9 mouse cellular contexts compared by ENCODE assay signal in genomic region chr9:119063036-119063644, GRCm38 (mm10). TPM values are rescaled to one million over a fixed set of nuclear protein-coding genes. Genes with fewer than 3 reads are reported as not detected.
DNase-seq lines count a peak whose midpoint lies in the region; ATAC-seq and TF ChIP-seq lines count a peak whose summit lies in the region.
"Had no signal": no experiment of that assay in that cellular context is flagged by ENCODE, and none has a peak within 500 bp of the region (broad histone marks: within the 10 kb centered on the region; RNA-seq: fewer than 3 reads in every experiment).

No protein-coding gene starts in this region.

- no peak for TF ChIP-seq POLR2A in testis, adult 2 months (IDR thresholded peaks at IDR 0.05; ENCODE audit: control insufficient read depth, low read depth, low read length)

- no peak for TF ChIP-seq CTCF in testis, adult 2 months (IDR thresholded peaks at IDR 0.05; ENCODE audit: control insufficient read depth, insufficient read depth, insufficient replicate concordance, low read depth, low read length)

- no peak overlapping the region for H3K9ac ChIP-seq in embryonic facial prominence, embryonic 14.5 days (ENCODE audit: low read depth, low read length)
- H3K9ac ChIP-seq in liver, embryonic 11.5 days (ENCODE audit: low read depth, low read length): no peak overlapping the region
- H3K9ac ChIP-seq: hindbrain, embryonic 13.5 days had no signal

- no peaks in the 10 kb centered on the region for H3K9me3 ChIP-seq in embryonic facial prominence, embryonic 14.5 days (ENCODE audit: control insufficient read depth, low read length)
- no peaks in the 10 kb centered on the region for H3K9me3 ChIP-seq in liver, embryonic 11.5 days (ENCODE audit: control insufficient read depth, low read length)
- H3K9me3 ChIP-seq: hindbrain, embryonic 13.5 days had no signal

- no peak for ATAC-seq in embryonic facial prominence, embryonic 14.5 days (ENCODE audit: low read depth)
- peak; percentile 56 for ATAC-seq in liver, embryonic 11.5 days (replicated peaks; ENCODE audit: low FRiP score)

- peak overlapping the region; percentile 44 for H3K4me3 ChIP-seq in testis, adult 2 months (ENCODE audit: control insufficient read depth, low read depth, low read length)
- H3K4me3 ChIP-seq in embryonic facial prominence, embryonic 14.5 days (ENCODE audit: low read depth, low read length): no peak overlapping the region
- no peak overlapping the region for H3K4me3 ChIP-seq in liver, embryonic 11.5 days (ENCODE audit: low read depth, low read length)
- H3K4me3 ChIP-seq: hindbrain, embryonic 13.5 days had no signal

- peaks cover 4% of the 10 kb centered on the region for H3K4me1 ChIP-seq in testis, adult 2 months (ENCODE audit: control insufficient read depth, insufficient read depth, low read length)
- H3K4me1 ChIP-seq in embryonic facial prominence, embryonic 14.5 days (ENCODE audit: control insufficient read depth, insufficient read depth, low read length): no peaks in the 10 kb centered on the region
- no peaks in the 10 kb centered on the region for H3K4me1 ChIP-seq in liver, embryonic 11.5 days (replicated peaks; ENCODE audit: control insufficient read depth, insufficient read depth, low read length)
- H3K4me1 ChIP-seq: hindbrain, embryonic 13.5 days had no signal

- peak overlapping the region; percentile 7; the same call in 1 of the 2 replicates for H3K4me2 ChIP-seq in embryonic facial prominence, embryonic 14.5 days (ENCODE audit: low read depth, low read length)
- peak overlapping the region; percentile 13 for H3K4me2 ChIP-seq in liver, embryonic 11.5 days
- H3K4me2 ChIP-seq: hindbrain, embryonic 13.5 days had no signal

- 35% methylated on average over 19 of the region's 19 CpGs for whole genome bisulfite sequencing in embryonic facial prominence, embryonic 14.5 days
- WGBS in liver, embryonic 11.5 days: 30% methylated on average over 19 of the region's 19 CpGs

- no peaks in the 10 kb centered on the region for H3K27me3 ChIP-seq in testis, adult 2 months (ENCODE audit: control insufficient read depth, insufficient read depth, low read length)
- H3K27me3 ChIP-seq in embryonic facial prominence, embryonic 14.5 days (replicated peaks; ENCODE audit: control insufficient read depth, insufficient read depth, low read length): no peaks in the 10 kb centered on the region
- H3K27me3 ChIP-seq in liver, embryonic 11.5 days (replicated peaks; ENCODE audit: control insufficient read depth, insufficient read depth, low read length): no peaks in the 10 kb centered on the region
- H3K27me3 ChIP-seq in splenic B cell, adult 2 months (ENCODE audit: control insufficient read depth, insufficient read depth, low read length, poor library complexity, severe bottlenecking): no peaks in the 10 kb centered on the region

- H3K27ac ChIP-seq in testis, adult 2 months (ENCODE audit: control insufficient read depth, insufficient read depth, low read depth, low read length): no peak overlapping the region
- H3K27ac ChIP-seq in embryonic facial prominence, embryonic 14.5 days (replicated peaks; ENCODE audit: low read depth, low read length): no peak overlapping the region
- no peak overlapping the region for H3K27ac ChIP-seq in liver, embryonic 11.5 days (ENCODE audit: low read depth, low read length)
- H3K27ac ChIP-seq: hindbrain, embryonic 13.5 days had no signal

- no peaks in the 10 kb centered on the region for H3K36me3 ChIP-seq in testis, adult 2 months (ENCODE audit: control insufficient read depth, insufficient read depth, low read length)
- no peaks in the 10 kb centered on the region; the same call in 1 of the 2 replicates for H3K36me3 ChIP-seq in embryonic facial prominence, embryonic 14.5 days (ENCODE audit: control insufficient read depth, insufficient read depth, low read length)
- no peaks in the 10 kb centered on the region for H3K36me3 ChIP-seq in liver, embryonic 11.5 days (ENCODE audit: control insufficient read depth, insufficient read depth, low read length)
- H3K36me3 ChIP-seq in splenic B cell, adult 2 months (ENCODE audit: control insufficient read depth, insufficient read depth, low read length, poor library complexity, severe bottlenecking): no peaks in the 10 kb centered on the region
- H3K36me3 ChIP-seq: hindbrain, embryonic 13.5 days had no signal

- DNase-seq in testis, postnatal 10 days (ENCODE audit: low spot score): no peak
- no peak for DNase-seq in embryonic facial prominence, embryonic 14.5 days (ENCODE audit: low spot score)
- peak; percentile 46 for DNase-seq in liver, embryonic 11.5 days (ENCODE audit: low spot score)
- peak; percentile 10 for DNase-seq in splenic B cell, adult 2 months (ENCODE audit: low read depth, low spot score)
- no peak for DNase-seq in left cerebral cortex, adult 9 months (ENCODE audit: low spot score in 2 of 2)
- no peak for DNase-seq in natural killer cell, adult 2 months (ENCODE audit: low spot score in 2 of 2)
- no peak for DNase-seq in gastrocnemius, postnatal 10 days

RNA-seq across cellular contexts. Expression of gene Vill, which starts 10.6 kb away (rescaled TPM):
- polyA plus RNA-seq in testis, adult 2 months (2012; rRNA removed): 8.7 and 11.4 TPM in 2 replicates
- 15.0 and 19.7 TPM in 2 replicates for polyA plus RNA-seq in embryonic facial prominence, embryonic 14.5 days (2014; fragmentation: Nextera tagmentation; extraction: Ambion mirVana)
- 20.0 and 22.7 TPM in 2 replicates for polyA plus RNA-seq in liver, embryonic 11.5 days (2014; fragmentation: Nextera tagmentation; extraction: Ambion mirVana)
- total RNA-seq in gastrocnemius, postnatal 10 days (2021): under 1 TPM; 0.52 to 0.81 TPM

RNA-seq across cellular contexts. Expression of gene Plcd1, which starts 30.2 kb away (rescaled TPM):
- 13.4 and 13.9 TPM in 2 replicates for polyA plus RNA-seq in testis, adult 2 months (2012; rRNA removed)
- polyA plus RNA-seq in embryonic facial prominence, embryonic 14.5 days (2014; fragmentation: Nextera tagmentation; extraction: Ambion mirVana): 43.5 and 45.2 TPM in 2 replicates
- polyA plus RNA-seq in liver, embryonic 11.5 days (2014; fragmentation: Nextera tagmentation; extraction: Ambion mirVana): 4.9 and 5.5 TPM in 2 replicates
- total RNA-seq in gastrocnemius, postnatal 10 days (2021): 10 to 100 TPM; 12.5 to 17.1 TPM

RNA-seq across cellular contexts. Expression of gene Dlec1, which starts 39.1 kb away (rescaled TPM):
- polyA plus RNA-seq in testis, adult 2 months (2012; rRNA removed): 24.9 and 26.2 TPM in 2 replicates
- polyA plus RNA-seq in embryonic facial prominence, embryonic 14.5 days (2014; fragmentation: Nextera tagmentation; extraction: Ambion mirVana): 1.3 and 1.8 TPM in 2 replicates
- polyA plus RNA-seq in liver, embryonic 11.5 days (2014; fragmentation: Nextera tagmentation; extraction: Ambion mirVana): 0.14 and 0.34 TPM in 2 replicates
- under 1 TPM; 0.16 to 0.43 TPM for total RNA-seq in gastrocnemius, postnatal 10 days (2021)

Comparison
In these comparisons a context has a peak if more than half of its experiments do, and no peak if none do; other contexts are left out.
1. DNase-seq: peak in liver, embryonic 11.5 days (single experiment) and splenic B cell, adult 2 months (single experiment); none in testis, postnatal 10 days (single experiment), embryonic facial prominence, embryonic 14.5 days (single experiment), left cerebral cortex, adult 9 months (0 of 2), natural killer cell, adult 2 months (0 of 2) and gastrocnemius, postnatal 10 days (single experiment).